Mouse (Mus musculus) forebrain, embryonic 10.5 days (tissue): ENCODE results near the gene Plek2. TPM values are rescaled to one million over a fixed set of nuclear protein-coding genes. Genes with fewer than 3 reads are reported as not detected.

ENCODE experiments used
- DNase-seq: peaks from one replicate; pipeline ENCODE4 v3.0.0-alpha.2; 2017; ENCODE audit warnings: low spot score; ENCODE audit errors: extremely low spot score
- H3K27ac ChIP-seq: fragments of 300-500 bp; sonication (generic); 2 replicates; pipeline ENCODE4 v1.5.1; 2016; ENCODE audit warnings: mild to moderate bottlenecking
- H3K27me3 ChIP-seq: fragments of 300-500 bp; sonication (generic); 2 replicates; pipeline ENCODE4 v1.6.1; 2016; ENCODE audit warnings: mild to moderate bottlenecking; ENCODE audit not compliant: poor library complexity, severe bottlenecking
- H3K36me3 ChIP-seq: fragments of 300-500 bp; sonication (generic); replicated peaks from 2 replicates; pipeline ENCODE4 v1.6.1; 2016; ENCODE audit warnings: mild to moderate bottlenecking, moderate library complexity
- H3K4me1 ChIP-seq: fragments of 300-500 bp; sonication (generic); 2 replicates; pipeline ENCODE4 v1.6.1; 2016
- H3K4me3 ChIP-seq: fragments of 300-500 bp; sonication (generic); 2 replicates; pipeline ENCODE4 v1.5.1; 2016; ENCODE audit warnings: mild to moderate bottlenecking, moderate library complexity
- H3K9me3 ChIP-seq: fragments of 300-500 bp; sonication (generic); 2 replicates; pipeline ENCODE4 v1.6.1; 2016; ENCODE audit warnings: mild to moderate bottlenecking, moderate library complexity
- WGBS: fragments of 180-500 bp; shearing (Covaris S2); methylation state at CpG from one replicate; pipeline ENCODE4 v1.1.7; 2016; 5-methylcytosine and 5-hydroxymethylcytosine counted together
- polyA plus RNA-seq: library from polyadenylated mRNA; unstranded; fragments of >200 nt; fragmentation: Nextera tagmentation; extraction: Ambion mirVana; gene quantifications from 2 replicates; pipeline ENCODE4 v1.2.1, GENCODE M21; 2016

Plek2 gene
- polyA plus RNA-seq, 1 experiment from 2014 or later, result 3.6 TPM

DNA sequence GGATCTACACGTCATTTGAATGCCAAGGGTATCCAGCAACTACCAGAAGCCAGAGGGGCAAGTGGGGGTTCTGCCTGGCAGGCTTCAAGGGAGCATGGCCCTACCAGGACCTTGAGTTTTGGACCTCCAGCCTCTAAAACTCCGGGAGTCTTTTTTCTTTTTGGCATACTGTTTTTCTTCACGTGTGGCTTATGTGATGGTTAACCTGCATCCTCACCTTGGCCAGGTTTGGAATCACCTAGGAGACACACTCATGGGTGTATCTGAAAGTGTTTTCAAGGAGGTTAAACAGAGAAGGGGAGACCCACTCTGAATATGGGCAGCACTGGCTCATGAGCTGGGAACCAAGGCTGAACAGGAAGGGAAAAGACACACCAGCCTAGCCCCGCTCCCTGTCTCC, 3.5 kb downstream of the Plek2 start:
- 86% methylated on average over 4 of the region's 4 CpGs for WGBS
- no peak for DNase-seq
- H3K9me3 ChIP-seq, result no peaks in the 10 kb centered on the region
- no peak overlapping the region for H3K4me3 ChIP-seq
- peaks cover 10% of the 10 kb centered on the region for H3K4me1 ChIP-seq
- no peaks in the 10 kb centered on the region for H3K36me3 ChIP-seq
- H3K27ac ChIP-seq, result no peak overlapping the region
- H3K27me3 ChIP-seq, result peaks cover 36% of the 10 kb centered on the region

GRCm38 (mm10) chr12:78901467-78901866, 5.3 kb downstream of the Plek2 start:
- Histone ChIP-seq H3K4me1 (peaks cover 1% of the 10 kb centered on the region), H3K4me3 (no peak overlapping the region), H3K9me3 (no peaks in the 10 kb centered on the region), H3K27me3 (peaks cover 17% of the 10 kb centered on the region), H3K27ac (no peak overlapping the region), H3K36me3 (no peaks in the 10 kb centered on the region)
- WGBS, result 92% methylated on average over 5 of the region's 5 CpGs
- no peak for DNase-seq

DNA sequence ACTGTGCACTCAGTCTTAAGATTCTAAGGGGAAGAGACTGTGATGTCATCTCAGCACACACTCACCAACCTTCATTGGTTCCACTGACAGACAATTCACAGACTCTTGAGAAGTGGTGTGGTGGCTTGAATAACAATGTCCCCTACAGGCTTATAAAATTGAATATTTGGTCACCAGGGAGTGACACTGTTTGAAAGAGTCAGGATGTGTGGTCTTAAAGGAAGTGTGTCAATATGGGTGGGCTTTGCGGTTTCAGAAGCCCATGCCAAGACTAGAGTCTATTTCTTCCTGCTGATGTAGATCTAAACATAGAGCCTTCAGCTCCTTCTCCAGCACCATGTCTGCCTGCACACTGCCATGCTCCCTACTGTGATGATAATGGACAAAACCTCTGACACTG, 8.9 kb downstream of the Plek2 start:
- Histone ChIP-seq H3K4me3 (no peak overlapping the region), H3K4me1 (no peaks in the 10 kb centered on the region), H3K27me3 (no peaks in the 10 kb centered on the region), H3K9me3 (no peaks in the 10 kb centered on the region), H3K36me3 (no peaks in the 10 kb centered on the region), H3K27ac (no peak overlapping the region)
- DNase-seq, result no peak
- WGBS, result 90% methylated on average over 1 of the region's 1 CpGs

- Histone ChIP-seq H3K9me3 (peaks cover 3% of the 10 kb centered on the region; the same call in 1 of the 2 replicates), H3K36me3 (peaks cover 31% of the 10 kb centered on the region), H3K4me3 (no peak overlapping the region), H3K27me3 (no peaks in the 10 kb centered on the region), H3K4me1 (no peaks in the 10 kb centered on the region), H3K27ac (no peak overlapping the region)
- 97% methylated on average over 2 of the region's 2 CpGs for WGBS
- peak; percentile 4 for DNase-seq
These were observed 15.6 kb downstream of the Plek2 start for GRCm38 (mm10) chr12:78891149-78891548.

DNA sequence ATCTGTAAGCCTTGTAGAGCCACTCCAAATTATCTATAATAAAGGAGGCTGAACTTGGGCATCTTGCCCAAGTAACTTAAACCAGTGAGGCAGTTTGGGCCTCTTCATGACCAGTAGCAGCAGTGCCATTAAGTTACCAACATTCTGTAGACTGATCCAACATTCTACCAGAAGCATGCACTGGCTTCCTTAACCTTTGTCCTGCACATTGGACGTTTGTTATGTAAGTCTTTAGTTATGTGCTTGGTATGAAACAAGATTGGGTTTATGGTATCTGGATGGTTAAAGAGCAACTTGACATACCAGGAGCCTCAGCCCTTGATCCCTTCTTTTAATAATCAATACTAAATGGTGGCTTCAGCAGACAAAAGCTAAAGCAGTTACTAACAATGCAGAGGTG, 16.7 kb downstream of the Plek2 start:
- Histone ChIP-seq H3K27me3 (no peaks in the 10 kb centered on the region), H3K9me3 (peaks cover 3% of the 10 kb centered on the region; the same call in 1 of the 2 replicates), H3K27ac (no peak overlapping the region), H3K4me1 (no peaks in the 10 kb centered on the region), H3K4me3 (no peak overlapping the region), H3K36me3 (peaks cover 42% of the 10 kb centered on the region)
- 59% methylated on average over 1 of the region's 1 CpGs for WGBS
- DNase-seq, result peak; percentile 3

DNA sequence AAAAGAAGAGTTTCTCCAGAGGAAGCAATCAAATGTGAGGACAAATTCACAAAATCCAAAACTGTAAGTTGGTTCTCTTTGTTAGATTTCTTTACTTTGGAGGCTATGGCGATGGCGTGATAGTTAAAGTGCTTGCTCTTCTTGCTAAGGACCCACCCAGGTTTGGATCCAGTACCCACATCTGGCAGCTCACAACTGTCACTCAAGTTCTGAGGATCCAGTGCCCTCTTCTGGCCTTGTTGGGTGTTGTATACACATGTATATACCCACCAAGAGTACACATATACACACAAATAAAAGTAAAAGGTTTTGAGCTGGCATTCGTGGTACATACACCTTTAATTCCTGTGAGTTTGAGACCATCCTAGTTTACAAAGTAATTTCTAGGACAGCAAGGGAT, 32.2 kb downstream of the Plek2 start:
- WGBS, result 94% methylated on average over 3 of the region's 3 CpGs
- no peak overlapping the region for H3K4me3 ChIP-seq
- DNase-seq, result no peak
- H3K36me3 ChIP-seq, result peaks cover 99% of the 10 kb centered on the region
- no peaks in the 10 kb centered on the region for H3K9me3 ChIP-seq
- H3K4me1 ChIP-seq, result no peaks in the 10 kb centered on the region
- H3K27me3 ChIP-seq, result no peaks in the 10 kb centered on the region
- H3K27ac ChIP-seq, result no peak overlapping the region

GRCm38 (mm10) chr12:78868115-78868514, 38.6 kb downstream of the Plek2 start:
- Histone ChIP-seq H3K9me3 (no peaks in the 10 kb centered on the region), H3K27me3 (no peaks in the 10 kb centered on the region), H3K4me1 (peaks cover 11% of the 10 kb centered on the region), H3K36me3 (peaks cover 87% of the 10 kb centered on the region), H3K27ac (no peak overlapping the region), H3K4me3 (no peak overlapping the region)
- 89% methylated on average over 1 of the region's 1 CpGs for WGBS
- DNase-seq, result no peak

GRCm38 (mm10) chr12:78865434-78865833, 41.3 kb downstream of the Plek2 start:
- DNase-seq, result no peak

DNA sequence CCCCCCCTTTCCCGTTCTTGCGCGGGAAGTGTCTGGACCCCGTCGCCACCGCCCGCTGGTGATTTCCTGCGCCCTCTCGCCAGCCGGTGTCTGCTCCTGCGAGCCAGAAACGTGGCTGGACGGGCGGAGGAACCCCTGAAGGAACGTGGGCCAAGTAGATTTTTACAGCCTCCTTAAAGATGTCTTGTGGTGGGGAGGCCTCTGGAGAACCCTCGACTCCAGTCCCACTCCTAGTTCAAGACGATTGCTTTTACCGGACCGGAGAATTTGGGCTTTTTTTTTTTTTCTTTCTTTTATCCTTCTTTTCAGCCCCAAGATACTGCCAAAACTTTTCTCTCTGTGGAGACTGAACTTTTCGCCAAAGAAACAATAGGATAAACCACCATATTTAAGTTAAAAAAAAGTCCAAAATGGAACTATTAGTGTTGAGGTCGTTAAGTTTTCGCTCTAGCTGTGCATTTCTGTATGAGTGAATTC, 44.5 kb downstream of the Plek2 start:
- WGBS, result under 1% methylated on average over 22 of the region's 22 CpGs
- Histone ChIP-seq H3K9me3 (no peaks in the 10 kb centered on the region), H3K36me3 (peaks cover 34% of the 10 kb centered on the region), H3K27me3 (no peaks in the 10 kb centered on the region), H3K4me3 (peak overlapping the region; percentile 74), H3K27ac (peak overlapping the region; percentile 97), H3K4me1 (peaks cover 32% of the 10 kb centered on the region)
- no peak for DNase-seq

More at GRCm38 (mm10) chr12:78865434-78865833, 41.3 kb downstream of the Plek2 start:
- peaks cover 61% of the 10 kb centered on the region for H3K36me3 ChIP-seq
- WGBS, result 98% methylated on average over 1 of the region's 1 CpGs
- no peaks in the 10 kb centered on the region for H3K27me3 ChIP-seq
- no peak overlapping the region for H3K27ac ChIP-seq
- H3K4me3 ChIP-seq, result no peak overlapping the region
- no peaks in the 10 kb centered on the region for H3K9me3 ChIP-seq
- H3K4me1 ChIP-seq, result peaks cover 21% of the 10 kb centered on the region

GRCm38 (mm10) chr12:78861496-78862253, 45.1 kb downstream of the Plek2 start, which contains the start of the genes Atp6v1d and Eif2s1:
Gene Atp6v1d (minus strand): TSS chr12:78861638.
Gene Eif2s1 (plus strand): TSS chr12:78861819.
- Histone ChIP-seq H3K9me3 (no peaks in the 10 kb centered on the region), H3K4me1 (peaks cover 32% of the 10 kb centered on the region), H3K27me3 (no peaks in the 10 kb centered on the region), H3K4me3 (peak within 1 kb of the TSS; percentile 74), H3K27ac (peak within 1 kb of the TSS; percentile 97), H3K36me3 (peaks cover 31% of the 10 kb centered on the region)
- peak; percentile 100 for DNase-seq
- 0% methylated on average over 55 of the region's 55 CpGs for WGBS

- no peaks in the 10 kb centered on the region for H3K27me3 ChIP-seq
- H3K36me3 ChIP-seq, result peaks cover 33% of the 10 kb centered on the region
- H3K4me3 ChIP-seq, result peak overlapping the region; percentile 74
- DNase-seq, result no peak
- H3K4me1 ChIP-seq, result peaks cover 32% of the 10 kb centered on the region
- H3K9me3 ChIP-seq, result no peaks in the 10 kb centered on the region
- WGBS, result 1% methylated on average over 30 of the region's 30 CpGs
- H3K27ac ChIP-seq, result peak overlapping the region; percentile 97
These were observed 45.8 kb downstream of the Plek2 start for GRCm38 (mm10) chr12:78860921-78861495.

GRCm38 (mm10) chr12:78848246-78848645, 58.5 kb downstream of the Plek2 start:
- H3K36me3 ChIP-seq, result peaks cover 70% of the 10 kb centered on the region
- no peak overlapping the region for H3K4me3 ChIP-seq
- WGBS, result 93% methylated on average over 4 of the region's 4 CpGs
- H3K27me3 ChIP-seq, result no peaks in the 10 kb centered on the region
- H3K4me1 ChIP-seq, result no peaks in the 10 kb centered on the region
- H3K9me3 ChIP-seq, result no peaks in the 10 kb centered on the region
- DNase-seq, result no peak
- H3K27ac ChIP-seq, result no peak overlapping the region

DNA sequence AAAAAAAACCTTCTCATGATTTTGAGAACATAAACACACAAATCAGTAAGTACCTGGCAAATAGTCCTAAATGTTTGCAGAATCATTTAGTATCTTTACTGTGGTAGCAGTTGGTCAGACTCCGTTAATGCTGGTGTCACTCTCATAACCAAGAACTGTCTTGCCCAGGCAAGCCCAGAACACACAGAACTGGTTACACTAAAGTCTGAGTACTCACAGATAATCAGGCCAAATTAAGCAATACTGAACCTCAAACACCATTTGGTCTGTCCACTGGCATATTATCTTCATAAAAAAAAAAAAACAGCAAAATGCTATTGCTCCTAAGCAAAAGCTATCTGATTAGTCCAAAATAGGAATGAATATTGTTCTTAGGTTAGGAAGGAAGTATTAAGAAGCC, 64.3 kb downstream of the Plek2 start:
- Histone ChIP-seq H3K4me3 (no peak overlapping the region), H3K27ac (no peak overlapping the region), H3K4me1 (no peaks in the 10 kb centered on the region), H3K9me3 (no peaks in the 10 kb centered on the region), H3K27me3 (no peaks in the 10 kb centered on the region), H3K36me3 (peaks cover 85% of the 10 kb centered on the region)
- 98% methylated on average over 1 of the region's 1 CpGs for WGBS
- DNase-seq, result no peak
